Mouse (Mus musculus) adrenal gland, adult (tissue): ENCODE data around the gene Paics.

ENCODE experiments used
- DNase-seq, 2 experiments: peaks; one replicate each; pipeline ENCODE4 v3.0.0; 2022 to 2023; ENCODE audit warnings: low spot score in 1 of 2; ENCODE audit not compliant: inconsistent age in 2 of 2

The Paics gene

DNA sequence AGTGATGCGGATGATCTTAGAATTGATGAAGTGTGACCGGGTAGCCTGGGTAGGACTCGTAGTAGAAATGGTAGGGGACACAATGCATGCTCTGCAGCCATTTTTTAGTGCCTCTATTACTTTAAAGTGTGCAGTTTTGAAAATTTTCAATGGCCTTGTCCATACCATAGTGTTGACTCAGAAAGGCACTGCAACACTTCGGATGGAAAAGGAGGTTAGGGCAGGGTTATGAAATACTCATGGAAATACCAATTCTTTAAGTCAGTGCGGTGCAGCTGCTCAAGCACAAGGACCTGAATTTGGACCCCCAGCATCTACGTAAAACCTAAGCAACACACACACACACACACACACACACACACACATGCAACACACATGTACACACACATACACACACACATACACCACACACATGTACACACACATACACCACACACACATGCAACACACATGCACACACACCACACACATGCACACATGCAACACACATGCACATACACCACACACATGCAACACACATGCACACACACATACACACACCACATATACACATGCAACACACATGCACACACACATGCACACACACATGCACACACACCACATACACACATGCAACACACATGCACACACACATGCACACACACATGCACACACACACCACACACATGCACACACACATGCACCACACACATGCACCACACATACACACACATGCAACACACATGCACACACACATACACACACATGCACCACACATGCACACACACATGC lies 53.1 kb downstream of the Paics start, which contains the start of gene Arl9:
TSS of gene Arl9 (plus strand) at position 5 of the 771 bp plus-strand sequence.
- DNase-seq, result peak in 1 of 2 experiments; percentile 47

DNA sequence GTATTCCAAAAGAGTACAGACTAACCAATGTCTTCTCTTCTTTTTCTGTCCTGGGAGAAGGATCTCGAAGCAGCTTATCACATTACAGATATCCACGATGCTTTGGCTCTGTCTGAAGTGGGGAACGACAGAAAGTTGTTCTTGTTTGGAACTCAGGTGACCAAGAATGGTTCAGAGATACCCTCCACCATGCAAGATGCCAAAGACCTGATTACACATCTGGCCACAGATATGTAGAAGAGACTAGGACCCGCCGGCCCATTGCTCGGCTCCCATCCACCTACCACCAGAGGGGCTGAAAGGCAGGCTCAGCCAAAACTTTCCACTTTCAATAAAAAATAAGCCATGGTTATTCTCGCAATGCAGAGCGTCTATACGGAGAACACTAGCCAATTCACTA lies 59.2 kb downstream of the Paics start:
- no peak for DNase-seq

DNA sequence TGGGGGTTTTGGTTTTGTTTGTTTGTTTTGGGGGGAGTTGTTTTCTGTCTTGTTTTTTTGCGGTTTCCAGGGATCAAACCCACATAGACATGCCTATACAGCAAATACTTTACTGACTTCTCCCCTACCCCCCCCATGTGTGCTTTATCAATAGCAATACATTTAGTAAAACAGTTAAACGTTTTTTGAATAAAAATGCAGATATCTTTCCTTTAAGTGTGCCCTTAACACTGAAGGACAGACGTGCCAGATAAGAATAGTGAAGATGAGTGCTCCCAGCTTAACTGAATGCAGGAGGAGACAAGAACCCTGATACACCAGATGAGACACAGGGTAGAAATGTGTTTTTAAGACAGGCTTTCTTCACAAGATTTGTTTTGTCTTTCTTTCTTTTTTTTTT lies 60.0 kb downstream of the Paics start:
- DNase-seq, result no peak

DNA sequence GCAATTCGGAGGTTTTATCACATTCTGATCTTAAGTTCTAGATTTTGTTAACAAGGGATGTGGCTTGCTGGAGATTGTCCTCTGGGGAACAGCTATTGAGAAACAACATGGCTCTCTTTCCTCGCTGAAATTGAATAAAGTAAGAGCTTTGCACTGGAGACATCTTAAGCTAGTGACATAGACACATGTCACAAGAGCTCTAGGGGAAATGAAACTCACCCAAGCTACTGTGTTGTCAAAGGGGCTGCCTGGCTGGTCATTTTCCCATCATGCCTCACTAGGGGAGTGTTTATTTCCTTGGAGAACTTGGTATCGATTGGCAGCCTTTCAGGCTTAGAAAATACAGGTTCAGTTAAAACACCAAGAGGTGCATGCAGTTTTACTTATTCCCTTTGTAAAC lies 62.1 kb downstream of the Paics start:
- DNase-seq, result no peak

DNA sequence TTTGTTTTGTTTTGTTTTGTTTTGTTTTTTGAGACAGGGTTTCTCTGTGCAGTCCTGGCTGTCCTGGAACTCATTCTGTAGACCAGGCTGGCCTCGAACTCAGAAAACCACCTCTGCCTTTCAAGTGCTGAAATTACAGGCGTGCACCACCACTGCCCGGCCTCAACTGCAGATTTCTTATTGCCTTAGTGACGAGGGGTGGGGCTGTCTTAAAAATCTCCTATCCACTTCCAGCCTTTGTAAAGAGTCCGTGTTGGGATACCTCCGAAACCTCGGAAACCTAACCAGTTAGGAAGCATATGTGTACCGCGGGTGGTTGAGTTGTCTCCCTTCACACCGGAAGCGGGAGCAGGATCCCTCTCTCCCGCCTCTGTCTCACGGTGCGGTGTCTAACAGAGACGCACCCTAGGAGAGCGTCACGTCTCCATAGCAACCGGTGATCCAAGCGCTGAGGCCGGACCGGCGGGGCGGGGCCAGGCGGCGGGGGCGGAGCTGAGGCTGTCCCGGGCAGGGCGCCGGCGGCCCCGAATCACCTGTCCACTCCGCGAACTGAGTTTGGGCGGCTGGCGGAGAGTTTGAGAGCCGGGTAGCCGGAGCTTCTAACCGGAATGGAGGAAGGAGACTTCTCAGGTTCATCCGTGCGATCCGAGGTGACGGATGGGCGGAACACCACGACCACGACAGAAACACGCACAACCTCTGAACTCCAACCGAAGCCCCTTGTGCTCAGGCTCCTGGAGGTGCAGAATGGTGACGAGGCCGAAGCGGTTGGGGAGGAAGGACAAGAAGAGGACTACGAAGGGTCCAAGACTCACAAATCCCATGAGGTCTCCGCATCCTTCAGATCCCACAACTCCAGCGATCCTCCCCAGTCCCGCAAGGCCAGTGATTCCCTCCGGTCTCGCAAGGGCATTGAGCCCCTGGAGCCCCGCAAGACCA lies 64.7 kb downstream of the Paics start, which contains the start of gene Thegl:
TSS of gene Thegl (plus strand) at position 480 of the 939 bp plus-strand sequence.
- peak; percentile 85 to 92 for DNase-seq
